Mouse (Mus musculus): Measurements from ENCODE around the gene Rfwd3. TPM values are rescaled to one million over a fixed set of nuclear protein-coding genes. Genes with fewer than 3 reads are reported as not detected.

Rfwd3 gene
- polyA plus RNA-seq, 1 experiment: 9.0 TPM

GRCm38 (mm10) chr8:111264693-111265220 is 35.3 kb downstream of the Rfwd3 start:
- no peaks in the 10 kb centered on the region for H3K27me3 ChIP-seq (ENCODE audit: control insufficient read depth, insufficient read depth, insufficient read length)
- no peak for TF ChIP-seq MYOG (IDR thresholded peaks at IDR 0.05; ENCODE audit: control insufficient read depth in 1 of 3, insufficient read depth in 1 of 3, insufficient read length in 2 of 3, low read depth in 2 of 3)
- TF ChIP-seq E2F4 (IDR thresholded peaks at IDR 0.05; ENCODE audit: insufficient read depth): no peak
- TF ChIP-seq TCF3 (IDR thresholded peaks at IDR 0.05; ENCODE audit: insufficient read length, low read depth): no peak
- TF ChIP-seq CEBPB (IDR thresholded peaks at IDR 0.05; ENCODE audit: insufficient read depth, poor library complexity, severe bottlenecking): no peak
- no peak for TF ChIP-seq POLR2AphosphoS2 (IDR thresholded peaks at IDR 0.05; ENCODE audit: insufficient read length, low read depth)
- no peak for TF ChIP-seq USF1 (IDR thresholded peaks at IDR 0.05; ENCODE audit: low read depth)
- no peak for TF ChIP-seq REST (IDR thresholded peaks at IDR 0.05; ENCODE audit: insufficient read depth, insufficient read length)
- no peak for TF ChIP-seq POLR2A (IDR thresholded peaks at IDR 0.05; ENCODE audit: insufficient read length, low read depth)
- TF ChIP-seq SRF (IDR thresholded peaks at IDR 0.05; ENCODE audit: control insufficient read depth, insufficient read length, low read depth): no peak
- no peak for TF ChIP-seq MYOD1 (IDR thresholded peaks at IDR 0.05; ENCODE audit: control insufficient read depth in 1 of 3, insufficient read length in 2 of 3, low read depth in 2 of 3)
- no peak for TF ChIP-seq MAX (IDR thresholded peaks at IDR 0.05; ENCODE audit: low read depth)
- no peak for TF ChIP-seq TCF12 (IDR thresholded peaks at IDR 0.05; ENCODE audit: insufficient read depth, poor library complexity, severe bottlenecking)
- H3K79me2 ChIP-seq (ENCODE audit: control insufficient read depth, insufficient read depth): no peaks in the 10 kb centered on the region
- H3ac ChIP-seq (ENCODE audit: control insufficient read depth, insufficient read length): no peak overlapping the region
- H3K36me3 ChIP-seq (ENCODE audit: control insufficient read depth, insufficient read depth): no peaks in the 10 kb centered on the region
- no peak overlapping the region for H3K4me3 ChIP-seq
- no peak overlapping the region for H3K4me2 ChIP-seq (ENCODE audit: low read depth)

- Histone ChIP-seq H3K79me2 (ENCODE audit: control insufficient read depth, insufficient read depth) (peaks cover 15% of the 10 kb centered on the region), H3K4me3 (no peak overlapping the region), H3K27me3 (ENCODE audit: control insufficient read depth, insufficient read depth, insufficient read length) (no peaks in the 10 kb centered on the region), H3K4me2 (ENCODE audit: low read depth) (no peak overlapping the region), H3ac (ENCODE audit: control insufficient read depth, insufficient read length) (no peak overlapping the region), H3K36me3 (ENCODE audit: control insufficient read depth, insufficient read depth) (no peaks in the 10 kb centered on the region)
- TF ChIP-seq SRF (IDR thresholded peaks at IDR 0.05; ENCODE audit: control insufficient read depth, insufficient read length, low read depth) (no peak), REST (IDR thresholded peaks at IDR 0.05; ENCODE audit: insufficient read depth, insufficient read length) (no peak), MYOD1 (IDR thresholded peaks at IDR 0.05; ENCODE audit: control insufficient read depth in 1 of 3, insufficient read length in 2 of 3, low read depth in 2 of 3) (peak in 1 of 3 experiments; percentile 24), POLR2AphosphoS2 (IDR thresholded peaks at IDR 0.05; ENCODE audit: insufficient read length, low read depth) (no peak), MAX (IDR thresholded peaks at IDR 0.05; ENCODE audit: low read depth) (no peak), USF1 (IDR thresholded peaks at IDR 0.05; ENCODE audit: low read depth) (no peak), TCF3 (IDR thresholded peaks at IDR 0.05; ENCODE audit: insufficient read length, low read depth) (no peak), MYOG (IDR thresholded peaks at IDR 0.05; ENCODE audit: control insufficient read depth in 1 of 3, insufficient read depth in 1 of 3, insufficient read length in 2 of 3, low read depth in 2 of 3) (peak in 1 of 3 experiments; percentile 28), TCF12 (IDR thresholded peaks at IDR 0.05; ENCODE audit: insufficient read depth, poor library complexity, severe bottlenecking) (no peak), E2F4 (IDR thresholded peaks at IDR 0.05; ENCODE audit: insufficient read depth) (no peak)
Observed at GRCm38 (mm10) chr8:111261981-111262381, 38.0 kb downstream of the Rfwd3 start.

- Histone ChIP-seq H3K4me2 (ENCODE audit: low read depth) (no peak overlapping the region), H3ac (ENCODE audit: control insufficient read depth, insufficient read length) (no peak overlapping the region), H3K4me3 (peak overlapping the region; percentile 76), H3K27me3 (ENCODE audit: control insufficient read depth, insufficient read depth, insufficient read length) (no peaks in the 10 kb centered on the region), H3K36me3 (ENCODE audit: control insufficient read depth, insufficient read depth) (no peaks in the 10 kb centered on the region), H3K79me2 (ENCODE audit: control insufficient read depth, insufficient read depth) (peaks cover 31% of the 10 kb centered on the region)
- TF ChIP-seq TCF12 (IDR thresholded peaks at IDR 0.05; ENCODE audit: insufficient read depth, poor library complexity, severe bottlenecking) (no peak), POLR2A (IDR thresholded peaks at IDR 0.05; ENCODE audit: insufficient read length, low read depth) (no peak), MYOG (IDR thresholded peaks at IDR 0.05; ENCODE audit: control insufficient read depth in 1 of 3, insufficient read depth in 1 of 3, insufficient read length in 2 of 3, low read depth in 2 of 3) (no peak), MAX (IDR thresholded peaks at IDR 0.05; ENCODE audit: low read depth) (no peak), POLR2AphosphoS2 (IDR thresholded peaks at IDR 0.05; ENCODE audit: insufficient read length, low read depth) (no peak), MYOD1 (IDR thresholded peaks at IDR 0.05; ENCODE audit: control insufficient read depth in 1 of 3, insufficient read length in 2 of 3, low read depth in 2 of 3) (no peak), TCF3 (IDR thresholded peaks at IDR 0.05; ENCODE audit: insufficient read length, low read depth) (no peak), E2F4 (IDR thresholded peaks at IDR 0.05; ENCODE audit: insufficient read depth) (no peak), SRF (IDR thresholded peaks at IDR 0.05; ENCODE audit: control insufficient read depth, insufficient read length, low read depth) (no peak), CEBPB (IDR thresholded peaks at IDR 0.05; ENCODE audit: insufficient read depth, poor library complexity, severe bottlenecking) (no peak), REST (IDR thresholded peaks at IDR 0.05; ENCODE audit: insufficient read depth, insufficient read length) (no peak), USF1 (IDR thresholded peaks at IDR 0.05; ENCODE audit: low read depth) (no peak)
Observed at GRCm38 (mm10) chr8:111260251-111260650, 39.8 kb downstream of the Rfwd3 start.

- peaks cover 38% of the 10 kb centered on the region for H3K79me2 ChIP-seq (ENCODE audit: control insufficient read depth, insufficient read depth)
- H3K4me2 ChIP-seq (ENCODE audit: low read depth): peak overlapping the region; percentile 88
- H3K36me3 ChIP-seq (ENCODE audit: control insufficient read depth, insufficient read depth): no peaks in the 10 kb centered on the region
- H3ac ChIP-seq (ENCODE audit: control insufficient read depth, insufficient read length): peak overlapping the region; percentile 51
- no peaks in the 10 kb centered on the region for H3K27me3 ChIP-seq (ENCODE audit: control insufficient read depth, insufficient read depth, insufficient read length)
- H3K4me3 ChIP-seq: peak overlapping the region; percentile 76
- TF ChIP-seq E2F4 (IDR thresholded peaks at IDR 0.05; ENCODE audit: insufficient read depth) (no peak), CEBPB (IDR thresholded peaks at IDR 0.05; ENCODE audit: insufficient read depth, poor library complexity, severe bottlenecking) (no peak), MYOG (IDR thresholded peaks at IDR 0.05; ENCODE audit: control insufficient read depth in 1 of 3, insufficient read depth in 1 of 3, insufficient read length in 2 of 3, low read depth in 2 of 3) (no peak), TCF12 (IDR thresholded peaks at IDR 0.05; ENCODE audit: insufficient read depth, poor library complexity, severe bottlenecking) (no peak), TCF3 (IDR thresholded peaks at IDR 0.05; ENCODE audit: insufficient read length, low read depth) (no peak), USF1 (IDR thresholded peaks at IDR 0.05; ENCODE audit: low read depth) (no peak), POLR2A (IDR thresholded peaks at IDR 0.05; ENCODE audit: insufficient read length, low read depth) (no peak), MAX (IDR thresholded peaks at IDR 0.05; ENCODE audit: low read depth) (no peak), MYOD1 (IDR thresholded peaks at IDR 0.05; ENCODE audit: control insufficient read depth in 1 of 3, insufficient read length in 2 of 3, low read depth in 2 of 3) (no peak), SRF (IDR thresholded peaks at IDR 0.05; ENCODE audit: control insufficient read depth, insufficient read length, low read depth) (no peak)
Observed at GRCm38 (mm10) chr8:111259408-111259741, 40.6 kb downstream of the Rfwd3 start.
